11 mouse cellular contexts compared by ENCODE assay signal in genomic region chr10:39674766-39675165, GRCm38 (mm10). TPM values are rescaled to one million over a fixed set of nuclear protein-coding genes. Genes with fewer than 3 reads are reported as not detected.
DNase-seq lines count a peak whose midpoint lies in the region; ATAC-seq lines count a peak whose summit lies in the region.
"Had no signal": no experiment of that assay in that cellular context is flagged by ENCODE, and none has a peak within 500 bp of the region (broad histone marks: within the 10 kb centered on the region; RNA-seq: fewer than 3 reads in every experiment).

No protein-coding gene starts in this region.

- peaks cover 10% of the 10 kb centered on the region; the same call in 1 of the 2 replicates for H3K36me3 ChIP-seq in forebrain, embryonic 15.5 days
- H3K36me3 ChIP-seq in midbrain, embryonic 14.5 days (ENCODE audit: control insufficient read depth, insufficient read depth, low read length) = peaks cover 5% of the 10 kb centered on the region; the same call in 1 of the 2 replicates

- H3K27me3 ChIP-seq in forebrain, embryonic 15.5 days = no peaks in the 10 kb centered on the region
- no peaks in the 10 kb centered on the region for H3K27me3 ChIP-seq in midbrain, embryonic 14.5 days (ENCODE audit: control insufficient read depth, insufficient read depth, low read length)

- no peak overlapping the region for H3K9ac ChIP-seq in forebrain, embryonic 15.5 days (replicated peaks)
- H3K9ac ChIP-seq in midbrain, embryonic 14.5 days (replicated peaks; ENCODE audit: low read length) = no peak overlapping the region; the same call in 1 of the 2 replicates

- H3K4me3 ChIP-seq in forebrain, embryonic 15.5 days = no peak overlapping the region
- H3K4me3 ChIP-seq in midbrain, embryonic 14.5 days (replicated peaks; ENCODE audit: low read depth, low read length) = no peak overlapping the region

- ATAC-seq in forebrain, embryonic 15.5 days (replicated peaks) = no peak
- no peak for ATAC-seq in midbrain, embryonic 14.5 days (ENCODE audit: low FRiP score, low TSS enrichment)

- H3K27ac ChIP-seq in forebrain, embryonic 15.5 days (replicated peaks) = 0 out of 2 replicates have a peak overlapping the region, but pooled peaks have one; percentile 2
- H3K27ac ChIP-seq in midbrain, embryonic 14.5 days (replicated peaks; ENCODE audit: low read depth, low read length) = 0 out of 2 replicates have a peak overlapping the region, but pooled peaks have one; percentile 49

- no peaks in the 10 kb centered on the region for H3K9me3 ChIP-seq in forebrain, embryonic 15.5 days
- no peaks in the 10 kb centered on the region for H3K9me3 ChIP-seq in midbrain, embryonic 14.5 days (ENCODE audit: control insufficient read depth, low read length)

- no peak overlapping the region for H3K4me2 ChIP-seq in forebrain, embryonic 15.5 days (replicated peaks)
- no peak overlapping the region for H3K4me2 ChIP-seq in midbrain, embryonic 14.5 days (ENCODE audit: low read length)
- H3K4me2 ChIP-seq: liver, embryonic 11.5 days had no signal

- WGBS in forebrain, embryonic 15.5 days = 16% methylated on average over 3 of the region's 3 CpGs
- 16% methylated on average over 3 of the region's 3 CpGs for WGBS in midbrain, embryonic 14.5 days

- H3K4me1 ChIP-seq in forebrain, embryonic 15.5 days = peaks cover 31% of the 10 kb centered on the region
- peaks cover 22% of the 10 kb centered on the region for H3K4me1 ChIP-seq in midbrain, embryonic 14.5 days (ENCODE audit: control insufficient read depth, insufficient read depth, low read length)

- DNase-seq in layer of hippocampus, adult 11-12 months (ENCODE audit: low spot score) = peak; percentile 31
- no peak for DNase-seq in layer of hippocampus, postnatal 25 days (ENCODE audit: extremely low spot score in 1 of 2, low spot score in 1 of 2)
- peak; percentile 71 for DNase-seq in brain, adult 2 months (ENCODE audit: low read depth, low spot score)
- DNase-seq in midbrain, embryonic 14.5 days = peak; percentile 51
- DNase-seq in frontal cortex, postnatal 36 days (ENCODE audit: low spot score in 2 of 2) = no peak
- no peak for DNase-seq in MN1 (ENCODE audit: low spot score)
- no peak for DNase-seq in thymus, postnatal 25 days
- DNase-seq: B cell, adult 2 months; heart, postnatal 36 days had no signal

RNA-seq across cellular contexts. Expression of gene Rev3l, which starts 57.2 kb away (rescaled TPM):
- 10 to 100 TPM; 33.9 to 43.4 TPM for total RNA-seq in layer of hippocampus, postnatal 25 days (2021)
- 24.1 and 26.4 TPM in 2 replicates for polyA plus RNA-seq in forebrain, embryonic 15.5 days (2015; fragmentation: Nextera tagmentation; extraction: Ambion mirVana)
- 64.1 and 68.1 TPM in 2 replicates for polyA plus RNA-seq in midbrain, embryonic 14.5 days (2014; fragmentation: Nextera tagmentation; extraction: Ambion mirVana)

Comparison
In these comparisons a context has a peak if more than half of its experiments do, and no peak if none do; other contexts are left out.
1. DNase-seq: peak in layer of hippocampus, adult 11-12 months (single experiment), brain, adult 2 months (single experiment) and midbrain, embryonic 14.5 days (single experiment); none in layer of hippocampus, postnatal 25 days (0 of 2), frontal cortex, postnatal 36 days (0 of 2), MN1 (single experiment) and thymus, postnatal 25 days (single experiment).